Mouse (Mus musculus) gastrocnemius, postnatal 14 days (tissue): ENCODE data around the gene Rtl10. TPM values are rescaled to one million over a fixed set of nuclear protein-coding genes. Genes with fewer than 3 reads are reported as not detected.

Source experiments
- DNase-seq: peaks from one replicate; pipeline ENCODE4 v3.0.0; 2021; ENCODE audit warnings: mixed read lengths
- intact Hi-C: fragments of 180-260 bp; cut with DNase I; formaldehyde crosslinking; loops from one replicate; pipeline ENCODE4 v1.15.1; 2025; ENCODE audit warnings: low total_unique reads
- total RNA-seq, 2 experiments: library from RNA; stranded (reverse); gene quantifications; 2 replicates each; pipeline ENCODE4 v1.2.3; 2021

Gene Rtl10
- total RNA-seq, 2 experiments from 2014 or later = 2.6 to 5.3 TPM

DNA sequence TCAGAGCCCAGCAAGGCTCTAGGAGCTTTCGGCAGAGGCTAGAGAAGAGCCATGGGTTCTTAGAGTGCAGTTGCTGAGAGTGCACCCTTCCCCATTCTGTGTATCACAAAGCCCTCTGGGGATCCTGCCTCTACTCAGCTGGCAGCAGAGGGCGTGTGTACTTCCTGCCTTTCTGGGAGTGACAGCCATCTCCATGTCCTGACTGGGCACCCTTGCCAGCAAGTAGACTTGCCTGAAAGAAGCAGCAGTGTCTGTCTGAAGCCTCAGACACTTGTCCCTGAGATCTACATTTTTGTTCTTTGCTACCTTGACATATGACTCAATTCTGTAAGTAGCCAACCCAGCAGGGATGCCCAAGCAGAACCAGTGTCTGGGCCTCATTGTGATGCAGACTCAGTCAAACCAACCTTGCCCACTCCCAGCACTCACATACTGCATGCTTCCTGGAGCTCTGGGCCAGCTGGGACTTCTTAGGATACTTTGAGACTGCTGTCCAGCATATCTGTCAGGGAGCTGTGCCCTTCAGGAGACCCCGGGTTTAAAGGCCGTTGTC lies 17.7 kb upstream of the Rtl10 start:
- intact Hi-C loops = no loop called here

DNA sequence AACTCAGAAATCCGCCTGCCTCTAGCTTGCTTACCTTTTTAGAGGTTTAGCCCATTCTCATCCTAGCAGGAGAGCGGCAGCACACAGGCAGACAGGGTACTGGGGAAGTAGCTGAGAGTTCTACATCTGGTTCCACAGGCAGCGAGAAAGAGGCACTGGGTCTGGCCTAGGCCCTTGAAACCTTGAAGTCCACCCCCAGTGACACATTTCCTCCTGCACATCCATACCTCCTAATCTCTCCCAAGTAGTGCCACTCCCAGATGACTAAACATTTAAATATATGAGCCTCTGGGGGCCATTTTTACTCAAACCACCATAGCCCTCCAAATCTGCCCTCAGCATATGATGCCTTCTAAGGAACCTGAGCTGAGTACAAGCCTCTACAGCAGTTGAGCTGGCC lies 16.3 kb upstream of the Rtl10 start:
- no peak for DNase-seq
- intact Hi-C loops = no loop called here

More for the DNA sequence above, 17.7 kb upstream of the Rtl10 start:
- DNase-seq = no peak

GRCm38 (mm10) chr16:18483839-18484238 lies 14.9 kb upstream of the Rtl10 start:
- intact Hi-C loops = no loop called here
- DNase-seq = no peak

GRCm38 (mm10) chr16:18484386-18484785 lies 14.3 kb upstream of the Rtl10 start:
- no peak for DNase-seq
- intact Hi-C loops = no loop called here

- no peak for DNase-seq
- intact Hi-C loops = no loop called here
These were observed 13.8 kb upstream of the Rtl10 start for GRCm38 (mm10) chr16:18484794-18485435.

DNA sequence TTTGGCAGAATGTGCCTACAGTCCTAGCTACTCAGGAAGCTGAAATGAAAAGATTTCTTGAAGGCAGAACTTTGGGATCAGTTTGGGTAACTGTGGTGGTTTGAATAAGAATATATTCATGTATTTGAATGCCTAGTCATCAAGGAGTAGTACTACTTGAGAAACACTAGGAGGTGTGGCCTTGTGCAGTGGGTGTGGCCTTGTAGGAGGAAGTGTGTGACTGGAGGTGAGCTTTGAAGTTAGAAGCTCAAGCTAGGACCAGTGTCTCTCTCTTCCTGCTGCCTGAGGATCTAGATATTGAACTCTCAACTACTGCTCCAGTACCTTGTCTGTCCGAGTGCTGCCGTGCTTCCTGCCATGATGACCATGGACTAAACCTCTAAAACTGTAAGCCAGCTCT lies 12.6 kb upstream of the Rtl10 start:
- intact Hi-C loops = no loop called here
- no peak for DNase-seq

GRCm38 (mm10) chr16:18490281-18490680 lies 8.4 kb upstream of the Rtl10 start:
- intact Hi-C loops = no loop called here
- no peak for DNase-seq

DNA sequence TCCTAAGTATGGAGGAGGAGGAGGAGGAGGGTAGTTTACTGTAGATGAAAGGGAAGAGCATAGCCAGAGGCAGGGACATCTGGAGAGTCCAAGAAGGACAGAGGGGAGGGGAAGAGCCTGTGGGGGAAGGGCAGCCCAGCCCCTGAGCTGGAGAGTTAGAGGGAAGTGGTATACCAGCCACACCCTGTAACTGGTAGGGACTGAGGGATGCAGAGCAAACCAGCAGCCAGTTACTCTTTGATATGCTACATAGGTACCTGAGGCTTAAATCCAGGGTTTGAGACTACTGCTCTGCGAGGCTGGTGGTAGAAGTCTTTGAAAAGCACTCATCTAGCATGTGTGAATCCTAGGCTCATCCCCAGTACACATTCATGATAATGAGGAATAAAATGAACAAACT lies 7.8 kb upstream of the Rtl10 start:
- intact Hi-C loops = no loop called here
- DNase-seq = no peak

DNA sequence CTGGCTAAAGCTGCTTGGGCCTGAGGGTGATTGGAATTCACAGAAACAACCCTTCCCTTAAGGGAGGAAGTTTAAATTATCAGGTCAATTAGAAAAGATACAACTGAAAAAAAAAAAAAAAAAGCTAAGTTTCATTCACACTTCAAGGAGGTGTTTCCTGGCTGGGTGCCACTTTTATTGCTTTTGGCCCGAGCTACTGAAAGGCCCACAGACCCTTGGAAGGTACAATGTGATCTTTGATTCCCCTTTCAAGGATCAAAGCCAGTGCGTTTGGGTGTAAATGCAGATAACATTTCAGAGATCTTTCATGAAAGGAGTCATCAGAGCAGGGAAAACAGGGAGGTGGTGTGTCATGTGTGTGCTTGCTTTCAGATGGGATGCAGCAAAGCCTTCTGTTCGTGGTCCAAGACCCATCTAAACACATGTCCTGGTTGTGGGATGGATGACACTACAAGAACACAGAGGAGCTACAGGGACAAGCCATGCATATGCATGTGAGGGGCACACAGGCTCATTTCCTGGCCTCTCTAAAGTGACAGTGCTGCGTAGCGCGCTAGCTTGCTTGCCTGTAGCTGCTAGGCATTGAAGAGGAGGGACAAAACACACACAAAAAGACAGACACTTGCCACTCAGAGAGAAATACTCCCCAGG lies 711 bp upstream of the Rtl10 start:
- intact Hi-C loops = no loop called here
- DNase-seq = no peak

DNA sequence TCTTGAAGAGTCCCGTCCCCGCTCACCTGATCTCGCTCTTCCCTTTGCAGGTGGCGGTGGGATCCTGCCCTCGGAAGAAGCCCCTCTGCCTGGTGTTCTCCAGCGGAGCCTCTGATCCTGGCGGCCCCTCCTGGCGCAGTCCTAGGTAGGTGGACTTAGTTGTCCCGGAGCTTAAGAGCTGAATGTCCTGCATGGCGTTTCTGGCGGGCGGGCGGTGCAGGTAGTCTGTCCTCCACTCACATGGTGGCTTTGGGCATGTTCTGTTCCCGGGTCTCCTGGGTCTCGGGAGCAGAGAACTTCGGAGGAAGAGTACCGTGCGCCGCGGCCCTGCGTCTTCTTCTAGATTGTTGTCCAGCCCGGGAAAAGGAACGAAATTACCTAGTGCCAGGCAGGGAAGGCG lies 295 bp downstream of the Rtl10 start:
- DNase-seq = no peak
- intact Hi-C loops = no loop called here

- DNase-seq = no peak
- intact Hi-C loops = no loop called here
These were observed 2.8 kb downstream of the Rtl10 start for GRCm38 (mm10) chr16:18501531-18501930.

DNA sequence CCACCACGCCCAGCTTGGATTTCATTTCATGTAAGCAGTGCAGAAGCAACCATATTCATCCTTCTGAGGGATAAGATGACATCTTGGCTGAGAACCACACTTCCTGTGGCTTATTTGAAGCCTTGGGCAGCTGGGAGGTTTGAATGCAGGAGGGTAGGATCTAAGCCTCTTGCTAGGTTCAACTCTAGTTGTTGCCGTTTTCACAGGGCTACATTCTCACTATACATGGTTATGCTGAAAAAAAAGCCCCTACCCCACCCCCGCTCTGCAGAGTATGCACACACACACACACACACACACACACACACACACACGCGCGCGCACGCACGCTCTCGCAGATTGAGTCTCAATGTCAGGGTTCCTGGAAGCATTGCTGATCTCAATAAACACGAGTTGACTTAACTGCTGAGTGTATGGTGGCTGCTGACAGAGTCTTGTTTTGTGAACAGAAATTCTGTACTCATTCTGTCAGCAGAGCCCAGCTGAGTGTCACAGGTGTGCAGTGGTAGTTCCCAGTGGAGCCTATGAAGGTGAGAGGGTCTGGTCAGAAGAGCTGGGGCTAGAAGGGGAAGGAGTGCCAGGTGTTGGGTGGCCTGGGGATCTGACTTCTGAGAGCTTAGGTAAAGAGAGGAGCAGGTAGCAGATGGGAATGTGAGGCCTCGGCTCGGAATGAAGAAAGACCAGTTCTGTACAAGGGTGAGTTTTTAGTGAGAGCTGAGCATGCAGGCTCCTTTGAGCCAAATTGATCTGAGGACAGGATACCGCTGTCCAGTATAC lies 5.1 kb downstream of the Rtl10 start:
- intact Hi-C loops = no loop called here
- DNase-seq = no peak

GRCm38 (mm10) chr16:18506524-18507199 lies 8.0 kb downstream of the Rtl10 start:
- intact Hi-C loops = no loop called here
- DNase-seq = no peak

GRCm38 (mm10) chr16:18507200-18507549 lies 8.5 kb downstream of the Rtl10 start:
- DNase-seq = no peak
- intact Hi-C loops = no loop called here

DNA sequence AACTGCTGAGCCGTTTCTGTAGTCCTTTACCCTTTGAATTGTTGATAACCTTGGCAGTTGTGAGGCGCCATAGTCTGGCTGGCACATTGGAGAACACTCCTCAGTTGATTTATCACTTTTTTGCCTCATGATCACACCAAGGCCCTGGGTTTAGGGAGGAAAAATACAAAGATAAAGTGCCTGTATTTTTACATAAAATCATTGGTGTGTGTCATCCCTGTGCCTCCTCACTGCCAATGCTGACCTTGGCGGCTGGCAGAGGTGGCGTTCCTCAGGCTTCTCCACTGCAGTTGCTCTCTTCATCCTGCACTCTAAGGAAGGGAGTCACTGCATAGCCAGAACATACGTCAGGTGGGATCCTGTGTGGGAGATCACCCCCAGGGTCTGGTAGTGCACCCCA lies 13.0 kb downstream of the Rtl10 start:
- DNase-seq = no peak
- intact Hi-C loops = no loop called here

- no peak for DNase-seq
- intact Hi-C loops = no loop called here
These were observed 14.8 kb downstream of the Rtl10 start for GRCm38 (mm10) chr16:18513508-18513907.

GRCm38 (mm10) chr16:18518091-18518490 lies 19.4 kb downstream of the Rtl10 start:
- peak; percentile 53 for DNase-seq
- intact Hi-C loops = loop anchor here (5.0 kb wide), 1 partner anchor 76 kb away; no protein-coding TSS in a partner anchor

DNA sequence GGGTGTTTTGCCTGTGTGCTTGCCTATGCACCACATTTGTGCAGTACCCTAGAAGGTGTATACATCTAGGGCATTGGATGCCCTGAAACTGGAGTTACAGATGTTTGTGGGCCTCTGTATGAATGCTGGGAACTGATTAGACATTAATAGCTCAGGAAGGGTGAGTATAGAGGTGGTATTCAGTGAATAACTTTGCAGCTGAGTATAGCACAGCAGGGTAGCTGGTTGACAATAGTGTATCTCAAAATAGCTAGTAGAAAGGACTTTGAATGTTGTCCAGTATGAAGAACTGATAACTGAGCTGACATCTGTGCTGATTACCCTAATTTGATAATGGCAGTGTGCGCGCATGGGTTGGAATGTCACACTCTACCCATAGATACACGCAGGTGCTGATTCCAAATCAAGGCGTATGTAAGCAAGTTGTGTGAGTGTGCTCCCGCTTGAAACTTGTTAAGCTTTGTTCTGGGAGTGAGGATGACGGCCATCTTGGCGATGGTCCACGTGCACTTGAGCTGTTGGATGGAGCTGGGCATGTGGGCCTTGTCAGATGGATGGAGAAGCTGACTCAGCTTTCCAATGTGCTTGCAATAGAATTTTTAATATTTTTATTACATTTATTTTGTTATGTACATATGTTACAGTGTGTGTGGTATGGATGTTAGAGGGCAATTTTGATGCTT lies 25.0 kb downstream of the Rtl10 start:
- intact Hi-C loops = no loop called here
- DNase-seq = no peak

- no peak for DNase-seq
- intact Hi-C loops = no loop called here
These were observed 30.0 kb downstream of the Rtl10 start for GRCm38 (mm10) chr16:18528656-18529055.
